Mouse (Mus musculus): ENCODE data around the gene Gm12248.

DNA sequence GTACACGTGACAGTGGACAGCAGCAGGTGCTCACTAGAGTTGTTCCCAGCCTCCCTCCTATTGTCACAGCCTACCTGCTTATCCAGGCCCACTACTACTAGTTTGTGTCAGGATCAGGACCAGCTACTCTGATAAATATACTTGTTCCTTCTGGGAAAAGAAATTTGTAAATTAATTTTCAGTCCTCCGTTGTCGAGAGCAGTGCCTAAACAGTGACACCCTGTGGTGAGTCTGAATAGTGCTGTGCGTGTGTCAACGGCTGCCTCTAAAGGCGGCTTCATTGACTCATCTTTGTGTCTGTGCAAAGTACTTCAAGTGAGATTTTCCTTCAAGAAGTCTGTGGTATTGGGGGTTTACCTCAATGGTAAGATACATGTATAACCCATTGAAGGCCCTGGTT lies 35.5 kb downstream of the Gm12248 start:
- peak; percentile 58 for TF ChIP-seq CTCF (IDR thresholded peaks at IDR 0.05; ENCODE audit: low read depth, low read length)
- TF ChIP-seq POLR2A (IDR thresholded peaks at IDR 0.05; ENCODE audit: insufficient read depth, low read length), result no peak
- TF ChIP-seq EP300 (IDR thresholded peaks at IDR 0.05; ENCODE audit: insufficient read depth, low read depth, low read length), result no peak

Measured in ES-Bruce4 (cell line).